Mouse (Mus musculus) limb, embryonic 15.5 days (tissue): ENCODE results near the gene Gm11627. TPM values are rescaled to one million over a fixed set of nuclear protein-coding genes. Genes with fewer than 3 reads are reported as not detected.
"Not testable (repeated sequence)": the region's sequence is repeated elsewhere in the genome, so short reads cannot be mapped to it uniquely, and the experiment has no call there.

ENCODE experiments used
- ATAC-seq: fragments of 200-750 bp; cut with Nextera tagmentation; 2 replicates; pipeline ENCODE4 v1.8.0; 2017; ENCODE audit warnings: low read depth, moderate TSS enrichment; ENCODE audit not compliant: insufficient number of reproducible peaks, low FRiP score, low TSS enrichment
- H3K27ac ChIP-seq: fragments of 300-500 bp; sonication (generic); 2 replicates; pipeline ENCODE4 v1.5.1; 2015; ENCODE audit warnings: moderate library complexity, mild to moderate bottlenecking, inconsistent platforms
- H3K27me3 ChIP-seq: fragments of 300-500 bp; sonication (generic); 2 replicates; pipeline ENCODE4 v1.6.1; 2015; ENCODE audit warnings: inconsistent platforms
- H3K36me3 ChIP-seq: fragments of 300-500 bp; sonication (generic); 2 replicates; pipeline ENCODE4 v1.6.1; 2015; ENCODE audit warnings: inconsistent platforms
- H3K4me1 ChIP-seq: fragments of 300-500 bp; sonication (generic); 2 replicates; pipeline ENCODE4 v1.6.1; 2015; ENCODE audit warnings: inconsistent platforms
- H3K4me2 ChIP-seq: fragments of 300-500 bp; sonication (generic); 2 replicates; pipeline ENCODE4 v1.6.1; 2015; ENCODE audit warnings: mild to moderate bottlenecking, inconsistent platforms
- H3K4me3 ChIP-seq: fragments of 300-500 bp; sonication (generic); 2 replicates; pipeline ENCODE4 v1.5.1; 2015; ENCODE audit warnings: mild to moderate bottlenecking, inconsistent platforms
- H3K9ac ChIP-seq: fragments of 300-500 bp; sonication (generic); 2 replicates; pipeline ENCODE4 v1.6.1; 2015; ENCODE audit warnings: inconsistent platforms
- H3K9me3 ChIP-seq: fragments of 300-500 bp; sonication (generic); 2 replicates; pipeline ENCODE4 v1.6.1; 2016; ENCODE audit warnings: inconsistent platforms
- WGBS: fragments of 180-500 bp; shearing (Covaris S2); methylation state at CpG from one replicate; pipeline ENCODE4 v1.1.7; 2015; 5-methylcytosine and 5-hydroxymethylcytosine counted together
- polyA plus RNA-seq: library from polyadenylated mRNA; unstranded; fragments of >200 nt; fragmentation: Nextera tagmentation; extraction: Ambion mirVana; gene quantifications from 2 replicates; pipeline ENCODE4 v1.2.1, GENCODE M21; 2015

Gm11627 gene
- polyA plus RNA-seq, 1 experiment from 2014 or later = 11.3 TPM

DNA sequence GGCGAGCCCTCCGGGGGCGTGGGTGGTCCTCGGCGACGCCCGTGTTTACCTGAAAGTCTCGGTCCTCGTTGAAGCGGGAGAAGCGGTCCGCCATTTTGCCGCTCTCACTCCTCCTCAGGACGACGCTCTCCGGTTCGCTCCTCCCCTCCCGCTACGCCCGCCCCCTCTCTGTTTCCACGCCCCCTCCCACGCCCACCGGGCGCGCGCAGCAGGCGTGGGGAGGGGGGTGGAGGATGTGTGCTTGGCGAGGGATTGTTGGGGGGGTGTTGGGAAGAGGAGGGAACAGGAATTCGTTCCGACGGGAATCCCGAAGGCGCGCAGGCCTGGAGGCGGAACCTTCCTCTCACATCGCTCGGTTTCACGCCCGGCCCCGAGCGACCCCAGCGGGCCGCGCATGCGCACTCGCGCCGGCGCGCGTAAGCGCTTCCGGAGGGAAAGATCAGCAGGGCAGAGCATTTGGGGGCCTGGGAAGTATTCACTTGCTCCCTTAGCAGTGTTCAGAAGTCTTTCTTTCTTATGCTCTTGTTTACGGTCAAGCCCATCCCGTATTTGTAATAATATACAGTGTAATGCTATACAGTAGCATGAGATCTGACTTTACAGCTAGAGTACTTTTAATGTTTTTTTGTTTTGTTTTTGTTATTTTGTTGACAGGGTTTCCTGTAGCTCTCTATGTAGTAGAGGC lies 23.1 kb downstream of the Gm11627 start, which contains the start of gene Gpatch8:
Gene Gpatch8, minus strand, starts transcription at position 362 of the 685 bp plus-strand sequence.
- peak; percentile 97 for ATAC-seq
- Histone ChIP-seq H3K27me3 (no peaks in the 10 kb centered on the region), H3K4me3 (peak within 1 kb of the TSS; percentile 95), H3K27ac (peak within 1 kb of the TSS; percentile 97), H3K9me3 (no peaks in the 10 kb centered on the region), H3K9ac (peak within 1 kb of the TSS; percentile 96), H3K36me3 (no peaks in the 10 kb centered on the region), H3K4me1 (peaks cover 10% of the 10 kb centered on the region), H3K4me2 (peak within 1 kb of the TSS; percentile 49)
- WGBS = under 1% methylated on average over 44 of the region's 55 CpGs

DNA sequence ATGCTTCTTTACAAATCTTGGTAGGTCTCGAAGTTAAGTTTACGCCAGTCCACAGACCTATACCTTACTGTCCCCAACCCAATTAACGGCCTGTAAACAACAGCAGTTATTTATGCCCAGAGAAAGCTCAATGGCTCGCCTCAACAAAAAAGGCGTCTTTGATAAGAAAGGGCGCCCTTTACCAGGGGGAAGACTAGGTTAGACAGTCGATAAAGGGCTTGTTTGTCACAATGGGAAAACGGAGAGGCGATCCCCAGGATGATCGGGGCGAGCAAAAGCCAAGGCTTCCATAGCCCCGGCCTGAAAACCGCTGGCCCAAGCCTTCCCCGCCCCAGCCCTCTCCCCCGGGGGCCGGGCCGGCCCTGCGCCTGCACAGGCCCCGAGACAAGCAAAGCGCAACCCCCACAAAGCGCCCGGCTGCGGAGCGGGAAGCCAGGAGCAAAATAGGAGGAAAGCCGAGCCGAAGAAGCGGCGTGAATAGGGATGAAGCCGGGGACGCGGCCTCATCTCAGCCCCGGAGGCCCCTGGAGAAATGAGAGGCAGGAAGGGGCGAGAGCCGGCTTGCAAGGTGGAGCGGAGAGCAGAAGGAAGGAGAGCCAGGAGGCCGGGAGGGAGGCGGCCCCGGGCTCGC lies 23.7 kb downstream of the Gm11627 start:
- peak; percentile 20; the same call in 1 of the 2 replicates for ATAC-seq
- no peaks in the 10 kb centered on the region for H3K36me3 ChIP-seq
- H3K9me3 ChIP-seq = no peaks in the 10 kb centered on the region
- H3K27ac ChIP-seq = peak overlapping the region; percentile 97
- peak overlapping the region; percentile 95 for H3K4me3 ChIP-seq
- H3K9ac ChIP-seq = peak overlapping the region; percentile 96
- WGBS = under 1% methylated on average over 38 of the region's 39 CpGs
- peak overlapping the region; percentile 49 for H3K4me2 ChIP-seq
- no peaks in the 10 kb centered on the region for H3K27me3 ChIP-seq
- H3K4me1 ChIP-seq = peaks cover 10% of the 10 kb centered on the region

DNA sequence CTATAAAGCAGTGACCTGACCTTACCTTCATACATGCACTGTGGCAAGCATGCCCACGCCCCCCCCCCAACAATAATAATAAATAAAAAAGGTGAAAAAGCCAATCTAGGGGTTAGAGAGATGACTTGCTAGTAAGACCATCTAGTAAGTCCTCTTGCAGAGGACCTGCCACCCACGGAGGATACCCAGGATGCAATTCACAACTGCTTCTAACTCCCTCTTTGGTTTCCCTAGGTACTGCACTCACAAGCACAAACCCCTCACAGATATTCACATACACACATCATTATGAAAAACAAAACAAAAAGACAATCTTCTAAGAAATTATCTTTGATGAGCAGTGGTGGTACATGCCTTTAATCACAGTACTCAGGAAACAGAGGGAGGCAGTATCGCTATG lies 27.2 kb downstream of the Gm11627 start:
- Histone ChIP-seq H3K36me3 (0 out of 2 replicates have a peak, but pooled peaks cover 3% of the 10 kb centered on the region), H3K4me2 (no peak overlapping the region), H3K4me3 (no peak overlapping the region), H3K27ac (no peak overlapping the region), H3K9ac (no peak overlapping the region), H3K27me3 (no peaks in the 10 kb centered on the region), H3K9me3 (no peaks in the 10 kb centered on the region), H3K4me1 (peaks cover 10% of the 10 kb centered on the region)
- ATAC-seq = no peak
- WGBS = 91% methylated on average over 3 of the region's 3 CpGs

DNA sequence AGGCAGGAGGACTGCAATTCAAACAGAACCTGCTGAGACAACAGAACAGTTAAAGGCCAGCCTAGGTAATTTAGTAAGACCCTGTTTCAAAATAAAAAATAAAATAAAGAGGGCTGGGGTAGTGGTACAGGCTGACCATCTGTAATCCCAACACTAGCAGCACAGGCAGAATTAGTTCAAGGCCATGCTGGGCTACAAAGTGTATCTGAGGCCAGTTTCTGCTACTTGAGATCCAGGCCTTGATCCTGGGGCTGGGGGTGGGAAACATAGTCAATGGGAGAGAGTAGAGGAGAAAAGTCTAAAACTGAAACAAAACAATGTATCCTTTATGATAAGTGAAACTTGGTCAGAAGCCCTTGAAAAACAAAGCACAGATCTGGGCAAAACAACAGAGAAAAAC lies 28.1 kb downstream of the Gm11627 start:
- Histone ChIP-seq H3K4me3 (no peak overlapping the region), H3K36me3 (peaks cover 5% of the 10 kb centered on the region; the same call in 1 of the 2 replicates), H3K9me3 (no peaks in the 10 kb centered on the region), H3K27me3 (no peaks in the 10 kb centered on the region), H3K9ac (no peak overlapping the region), H3K27ac (no peak overlapping the region), H3K4me1 (peaks cover 10% of the 10 kb centered on the region), H3K4me2 (no peak overlapping the region)
- no peak for ATAC-seq

DNA sequence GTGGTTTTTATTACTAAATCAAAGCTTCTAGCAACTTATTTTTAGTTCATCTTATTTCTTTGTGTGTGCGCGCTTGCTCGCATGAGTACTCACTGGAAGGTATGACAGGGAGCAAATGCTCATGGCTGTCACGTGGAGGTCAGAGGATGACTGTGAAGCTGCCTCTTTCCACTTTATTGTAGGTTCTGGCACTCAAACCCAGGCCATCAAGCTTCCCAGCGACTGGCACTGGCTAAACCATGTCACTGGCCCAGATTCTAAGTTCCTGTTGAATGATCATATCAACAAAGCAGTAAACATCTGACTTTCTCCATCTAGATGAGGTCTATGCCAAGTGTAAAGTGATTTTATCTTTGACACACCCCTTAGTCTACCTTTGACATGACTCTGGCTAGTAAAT lies 37.8 kb downstream of the Gm11627 start:
- H3K27ac ChIP-seq = no peak overlapping the region
- no peaks in the 10 kb centered on the region for H3K9me3 ChIP-seq
- H3K4me1 ChIP-seq = no peaks in the 10 kb centered on the region
- peaks cover 10% of the 10 kb centered on the region for H3K36me3 ChIP-seq
- 91% methylated on average over 5 of the region's 5 CpGs for WGBS
- H3K27me3 ChIP-seq = no peaks in the 10 kb centered on the region
- H3K9ac ChIP-seq = no peak overlapping the region
- no peak overlapping the region for H3K4me3 ChIP-seq
- H3K4me2 ChIP-seq = no peak overlapping the region
- no peak for ATAC-seq

DNA sequence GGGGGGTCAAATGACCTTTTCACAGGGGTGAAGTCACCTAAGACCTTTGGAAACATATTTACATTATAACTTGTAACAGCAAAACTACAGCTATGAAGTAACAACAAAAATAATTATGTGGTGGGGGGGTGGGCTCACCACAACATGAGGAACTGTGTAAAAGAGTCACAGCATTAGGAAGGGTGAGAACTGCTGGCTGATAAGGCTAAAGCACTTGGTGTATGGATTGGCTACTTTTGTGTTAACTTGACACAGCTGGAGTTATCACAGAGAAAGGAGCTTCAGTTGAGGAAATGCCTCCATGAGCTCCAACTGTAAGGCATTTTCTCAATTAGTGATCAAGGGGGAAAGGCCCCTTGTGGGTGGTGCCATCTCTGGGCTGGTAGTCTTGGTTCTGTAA lies 39.0 kb downstream of the Gm11627 start:
- H3K36me3 ChIP-seq = peaks cover 12% of the 10 kb centered on the region
- H3K27ac ChIP-seq, H3K9me3 ChIP-seq, H3K27me3 ChIP-seq, H3K9ac ChIP-seq, H3K4me3 ChIP-seq, ATAC-seq, H3K4me2 ChIP-seq, H3K4me1 ChIP-seq: not testable (repeated sequence)

DNA sequence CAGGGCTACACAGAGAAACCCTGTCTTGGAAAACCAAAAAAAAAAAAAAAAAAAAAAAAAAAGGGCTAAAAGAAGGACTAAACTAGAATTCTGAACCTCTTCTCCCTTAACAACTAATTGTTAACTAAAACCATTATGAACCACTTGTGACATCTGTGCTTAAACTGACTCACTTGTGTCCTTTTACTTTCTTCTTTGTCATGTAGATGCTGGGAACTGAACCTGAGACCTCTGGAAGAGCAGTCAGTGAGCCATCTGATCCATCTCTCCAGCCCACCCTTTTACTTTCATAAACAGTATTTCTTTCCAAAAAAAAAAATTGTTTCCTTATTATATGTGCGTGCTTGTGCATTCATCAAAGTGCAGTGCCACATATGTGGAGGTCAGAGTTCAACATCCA lies 39.6 kb downstream of the Gm11627 start:
- ATAC-seq = no peak
- H3K27me3 ChIP-seq = no peaks in the 10 kb centered on the region
- no peak overlapping the region for H3K27ac ChIP-seq
- H3K9me3 ChIP-seq = no peaks in the 10 kb centered on the region
- no peaks in the 10 kb centered on the region for H3K4me1 ChIP-seq
- WGBS = 74% methylated on average over 1 of the region's 1 CpGs
- no peak overlapping the region for H3K4me2 ChIP-seq
- H3K4me3 ChIP-seq = no peak overlapping the region
- peaks cover 12% of the 10 kb centered on the region for H3K36me3 ChIP-seq
- no peak overlapping the region for H3K9ac ChIP-seq

DNA sequence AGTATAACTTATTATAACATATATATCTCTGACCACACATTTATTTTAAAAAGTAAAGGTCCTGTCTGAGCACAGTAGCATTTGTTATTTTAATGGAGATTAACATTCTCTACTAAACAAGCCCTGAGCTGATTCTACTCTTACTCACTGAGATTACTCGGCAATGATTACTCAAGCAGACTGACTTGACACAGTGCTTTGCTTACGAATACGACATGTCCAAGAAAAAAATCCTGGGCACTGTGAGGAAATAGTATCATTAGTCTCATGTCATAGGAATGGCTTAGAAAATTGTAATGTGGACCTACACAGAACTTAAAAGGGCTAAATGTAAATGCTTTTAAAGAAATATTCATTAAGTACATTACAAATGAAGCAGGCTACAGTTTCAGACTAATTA lies 43.1 kb downstream of the Gm11627 start:
- Histone ChIP-seq H3K9ac (no peak overlapping the region), H3K36me3 (peaks cover 12% of the 10 kb centered on the region), H3K4me1 (no peaks in the 10 kb centered on the region), H3K27me3 (no peaks in the 10 kb centered on the region), H3K27ac (no peak overlapping the region), H3K4me3 (no peak overlapping the region), H3K4me2 (no peak overlapping the region), H3K9me3 (no peaks in the 10 kb centered on the region)
- WGBS = 75% methylated on average over 3 of the region's 3 CpGs
- ATAC-seq = no peak

DNA sequence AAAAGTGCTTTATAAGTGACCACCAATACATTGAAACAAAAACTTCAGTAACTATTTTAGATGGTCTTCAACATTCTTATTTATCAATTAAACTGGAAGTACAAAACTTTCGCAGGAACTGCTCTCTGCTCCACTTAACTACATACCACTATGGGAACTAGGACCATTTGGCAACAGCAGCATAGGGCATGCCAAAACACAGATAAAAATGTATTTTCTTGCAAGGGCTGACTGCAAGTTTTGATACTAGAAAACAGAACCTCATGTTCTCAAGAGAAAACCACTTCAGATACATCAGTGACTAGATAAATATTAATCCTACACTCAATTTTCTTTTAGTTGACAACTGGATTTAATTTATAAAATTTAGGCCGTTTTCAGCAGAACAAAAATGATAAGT lies 45.2 kb downstream of the Gm11627 start:
- peaks cover 12% of the 10 kb centered on the region for H3K36me3 ChIP-seq
- H3K4me2 ChIP-seq = no peak overlapping the region
- no peak for ATAC-seq

DNA sequence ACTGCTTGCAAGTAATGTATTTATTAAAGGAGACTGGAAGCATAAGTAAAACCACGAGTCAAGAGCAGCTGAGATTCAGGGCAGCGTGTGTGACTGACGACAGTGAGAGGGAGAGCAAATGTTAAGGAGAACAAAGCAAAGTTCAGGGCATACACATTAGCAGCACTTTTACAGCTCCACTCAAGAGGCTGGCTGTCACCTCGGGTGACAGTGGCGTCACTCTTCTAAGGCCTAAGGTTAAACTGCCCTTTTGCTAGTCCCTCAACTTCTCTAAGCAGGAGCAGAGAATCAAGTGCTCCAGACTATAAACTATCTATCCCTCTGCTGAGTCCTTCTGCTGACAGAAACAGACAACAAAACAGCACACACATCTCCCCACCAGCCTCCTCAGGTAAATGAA lies 47.8 kb downstream of the Gm11627 start:
- H3K27me3 ChIP-seq = no peaks in the 10 kb centered on the region
- H3K9me3 ChIP-seq = no peaks in the 10 kb centered on the region
- H3K36me3 ChIP-seq = peaks cover 3% of the 10 kb centered on the region; the same call in 1 of the 2 replicates
- whole genome bisulfite sequencing = 45% methylated on average over 5 of the region's 5 CpGs
- no peak overlapping the region for H3K27ac ChIP-seq
- no peaks in the 10 kb centered on the region for H3K4me1 ChIP-seq
- H3K9ac ChIP-seq = no peak overlapping the region
- ATAC-seq = no peak
- no peak overlapping the region for H3K4me3 ChIP-seq
- no peak overlapping the region for H3K4me2 ChIP-seq

More for the DNA sequence above, 45.2 kb downstream of the Gm11627 start:
- WGBS = 81% methylated on average over 2 of the region's 2 CpGs
- Histone ChIP-seq H3K4me3 (no peak overlapping the region), H3K4me1 (no peaks in the 10 kb centered on the region), H3K9me3 (no peaks in the 10 kb centered on the region), H3K27me3 (no peaks in the 10 kb centered on the region), H3K9ac (no peak overlapping the region), H3K27ac (no peak overlapping the region)
